In genomic region chr2:171493741-171494140, GRCm38 (mm10) we compare ENCODE assay signal across 9 mouse cellular contexts.
DNase-seq lines count a peak whose midpoint lies in the region; ATAC-seq and TF ChIP-seq lines count a peak whose summit lies in the region.
"Had no signal": no experiment of that assay in that cellular context is flagged by ENCODE, and none has a peak within 500 bp of the region (broad histone marks: within the 10 kb centered on the region; RNA-seq: fewer than 3 reads in every experiment).

No protein-coding gene starts in this region.

- no peak for TF ChIP-seq POLR2A in cerebellum, adult 2 months (IDR thresholded peaks at IDR 0.05; ENCODE audit: borderline replicate concordance, insufficient read depth, low read length)

- DNase-seq in cerebellum, adult 2 months = peak; percentile 6 to 28
- DNase-seq in cerebellum, adult 11-12 months = no peak
- peak; percentile 94 for DNase-seq in midbrain, embryonic 11.5 days (ENCODE audit: low spot score, missing footprints)
- peak; percentile 34 to 42 for DNase-seq in cerebellum, postnatal 36 days
- peak; percentile 67 for DNase-seq in layer of hippocampus, adult 11-12 months (ENCODE audit: low spot score)
- peak; percentile 80 for DNase-seq in lung, embryonic 14.5 days

- H3K4me2 ChIP-seq in midbrain, embryonic 11.5 days = no peak overlapping the region
- no peak overlapping the region for H3K4me2 ChIP-seq in midbrain, embryonic 16.5 days (ENCODE audit: low read length)
- H3K4me2 ChIP-seq in lung, embryonic 14.5 days = no peak overlapping the region
- H3K4me2 ChIP-seq: limb, embryonic 15.5 days had no signal

- ATAC-seq in midbrain, embryonic 11.5 days (ENCODE audit: low FRiP score) = no peak
- no peak for ATAC-seq in midbrain, embryonic 16.5 days
- ATAC-seq in lung, embryonic 14.5 days (ENCODE audit: insufficient read depth) = no peak
- ATAC-seq in megakaryocyte progenitor cell, adult 5-6 weeks (replicated peaks; ENCODE audit: poor library complexity) = no peak

- H3K27me3 ChIP-seq in cerebellum, adult 2 months (ENCODE audit: control insufficient read depth, insufficient read depth, low read length) = no peaks in the 10 kb centered on the region
- H3K27me3 ChIP-seq in midbrain, embryonic 11.5 days (ENCODE audit: control insufficient read depth, insufficient read depth, low read length) = no peaks in the 10 kb centered on the region
- no peaks in the 10 kb centered on the region for H3K27me3 ChIP-seq in midbrain, embryonic 16.5 days (ENCODE audit: control insufficient read depth, insufficient read depth, low read depth, low read length)
- no peaks in the 10 kb centered on the region for H3K27me3 ChIP-seq in lung, embryonic 14.5 days (ENCODE audit: insufficient read depth, low read length)
- H3K27me3 ChIP-seq: limb, embryonic 15.5 days had no signal

- 40% methylated on average over 12 of the region's 12 CpGs for WGBS in cerebellum, adult 2 months
- WGBS in midbrain, embryonic 11.5 days = 38% methylated on average over 12 of the region's 12 CpGs
- WGBS in midbrain, embryonic 16.5 days = 41% methylated on average over 12 of the region's 12 CpGs
- 28% methylated on average over 12 of the region's 12 CpGs for WGBS in lung, embryonic 14.5 days

- H3K9me3 ChIP-seq in midbrain, embryonic 11.5 days (ENCODE audit: control insufficient read depth, low read length) = no peaks in the 10 kb centered on the region
- no peaks in the 10 kb centered on the region for H3K9me3 ChIP-seq in midbrain, embryonic 16.5 days (replicated peaks; ENCODE audit: control insufficient read depth, low read length, poor library complexity, severe bottlenecking)
- no peaks in the 10 kb centered on the region for H3K9me3 ChIP-seq in lung, embryonic 14.5 days (ENCODE audit: low read depth, low read length)
- H3K9me3 ChIP-seq: limb, embryonic 15.5 days had no signal

- H3K9ac ChIP-seq in midbrain, embryonic 11.5 days (ENCODE audit: low read length) = no peak overlapping the region
- H3K9ac ChIP-seq in midbrain, embryonic 16.5 days (ENCODE audit: low read depth, low read length) = no peak overlapping the region
- no peak overlapping the region for H3K9ac ChIP-seq in lung, embryonic 14.5 days
- H3K9ac ChIP-seq: limb, embryonic 15.5 days had no signal

- no peak overlapping the region for H3K4me3 ChIP-seq in cerebellum, adult 2 months (replicated peaks; ENCODE audit: insufficient read depth, low read depth, low read length)
- no peak overlapping the region for H3K4me3 ChIP-seq in midbrain, embryonic 11.5 days (ENCODE audit: low read depth, low read length)
- no peak overlapping the region for H3K4me3 ChIP-seq in midbrain, embryonic 16.5 days (ENCODE audit: low read depth, low read length)
- H3K4me3 ChIP-seq in lung, embryonic 14.5 days (ENCODE audit: low read depth, low read length) = no peak overlapping the region
- H3K4me3 ChIP-seq: limb, embryonic 15.5 days had no signal

- no peaks in the 10 kb centered on the region for H3K4me1 ChIP-seq in cerebellum, adult 2 months (ENCODE audit: control insufficient read depth, insufficient read depth, low read length)
- H3K4me1 ChIP-seq in midbrain, embryonic 11.5 days (ENCODE audit: control insufficient read depth, insufficient read depth, low read length) = no peaks in the 10 kb centered on the region
- no peaks in the 10 kb centered on the region; the same call in 1 of the 2 replicates for H3K4me1 ChIP-seq in midbrain, embryonic 16.5 days (ENCODE audit: control insufficient read depth, insufficient read depth, low read length)
- no peaks in the 10 kb centered on the region for H3K4me1 ChIP-seq in lung, embryonic 14.5 days (ENCODE audit: insufficient read depth)
- H3K4me1 ChIP-seq: limb, embryonic 15.5 days had no signal

- TF ChIP-seq CTCF in cerebellum, adult 2 months (IDR thresholded peaks at IDR 0.05; ENCODE audit: borderline replicate concordance, insufficient read depth, low read depth, low read length) = peak; percentile 39; the same call in 1 of the 2 replicates
- peak; percentile 79 for TF ChIP-seq CTCF in lung, embryonic 14.5 days (IDR thresholded peaks at IDR 0.05; ENCODE audit: low read depth)

- no peaks in the 10 kb centered on the region for H3K36me3 ChIP-seq in midbrain, embryonic 11.5 days (ENCODE audit: control insufficient read depth, insufficient read depth, low read length)
- H3K36me3 ChIP-seq in midbrain, embryonic 16.5 days (ENCODE audit: control insufficient read depth, insufficient read depth, low read length) = no peaks in the 10 kb centered on the region
- no peaks in the 10 kb centered on the region for H3K36me3 ChIP-seq in lung, embryonic 14.5 days (ENCODE audit: insufficient read depth)
- H3K36me3 ChIP-seq: limb, embryonic 15.5 days had no signal

- no peak overlapping the region for H3K27ac ChIP-seq in cerebellum, adult 2 months (ENCODE audit: insufficient read depth, low read length)
- no peak overlapping the region for H3K27ac ChIP-seq in midbrain, embryonic 11.5 days (ENCODE audit: low read depth, low read length)
- no peak overlapping the region for H3K27ac ChIP-seq in midbrain, embryonic 16.5 days (ENCODE audit: low read length)
- no peak overlapping the region for H3K27ac ChIP-seq in lung, embryonic 14.5 days (ENCODE audit: low read depth)
- H3K27ac ChIP-seq: limb, embryonic 15.5 days had no signal
